Mouse (Mus musculus) ZHBTc4 (cell line): ENCODE results near the gene Ccdc103.

Experiments used
- DNase-seq: peaks from one replicate; pipeline ENCODE4 v3.0.0-alpha.2; 2011; ENCODE audit warnings: low read depth, low spot score

The Ccdc103 gene

GRCm38 (mm10) chr11:102890096-102890495, 9.1 kb downstream of the Ccdc103 start:
- DNase-seq: peak; percentile 49

- DNase-seq: peak; percentile 94
These were observed 12.1 kb downstream of the Ccdc103 start for GRCm38 (mm10) chr11:102893015-102893651.

- no peak for DNase-seq
These were observed 13.7 kb downstream of the Ccdc103 start for GRCm38 (mm10) chr11:102894716-102895115.

- no peak for DNase-seq
These were observed 14.8 kb downstream of the Ccdc103 start for GRCm38 (mm10) chr11:102895779-102896178.

GRCm38 (mm10) chr11:102896641-102897040, 15.6 kb downstream of the Ccdc103 start:
- DNase-seq: no peak

GRCm38 (mm10) chr11:102898408-102898807, 17.4 kb downstream of the Ccdc103 start:
- DNase-seq: no peak

- peak; percentile 89 for DNase-seq
These were observed 19.8 kb downstream of the Ccdc103 start, which contains the start of gene Gfap for GRCm38 (mm10) chr11:102900763-102901162. Gfap (minus strand) TSS chr11:102900912.

GRCm38 (mm10) chr11:102901199-102901598, 20.2 kb downstream of the Ccdc103 start:
- DNase-seq: no peak

GRCm38 (mm10) chr11:102902107-102902506, 21.1 kb downstream of the Ccdc103 start:
- no peak for DNase-seq

- DNase-seq: no peak
These were observed 22.6 kb downstream of the Ccdc103 start for GRCm38 (mm10) chr11:102903654-102904053.

GRCm38 (mm10) chr11:102911376-102911775, 30.4 kb downstream of the Ccdc103 start:
- no peak for DNase-seq

GRCm38 (mm10) chr11:102915380-102915779, 34.4 kb downstream of the Ccdc103 start:
- no peak for DNase-seq

GRCm38 (mm10) chr11:102918077-102918476, 37.1 kb downstream of the Ccdc103 start:
- no peak for DNase-seq

GRCm38 (mm10) chr11:102921491-102921890, 40.5 kb downstream of the Ccdc103 start:
- DNase-seq: no peak

- peak; percentile 99 for DNase-seq
These were observed 43.8 kb downstream of the Ccdc103 start, which contains the start of gene Kif18b for GRCm38 (mm10) chr11:102924557-102925350. Kif18b (minus strand) TSS chr11:102925124.

GRCm38 (mm10) chr11:102925351-102925717, 44.3 kb downstream of the Ccdc103 start:
- peak; percentile 90 for DNase-seq

GRCm38 (mm10) chr11:102930672-102931071, 49.7 kb downstream of the Ccdc103 start:
- DNase-seq: no peak
